Mouse (Mus musculus) v-Abl transformed pro-B cells (cell line): ENCODE measurements around the gene C1rb.

ENCODE experiments used
- in situ Hi-C, 2 experiments: fragments of 400-800 bp; cut with MboI; formaldehyde crosslinking; loops; one replicate each; pipeline ENCODE4 v1.15.1; 2025; ENCODE audit not compliant: unreplicated experiment in 2 of 2

C1rb gene

DNA sequence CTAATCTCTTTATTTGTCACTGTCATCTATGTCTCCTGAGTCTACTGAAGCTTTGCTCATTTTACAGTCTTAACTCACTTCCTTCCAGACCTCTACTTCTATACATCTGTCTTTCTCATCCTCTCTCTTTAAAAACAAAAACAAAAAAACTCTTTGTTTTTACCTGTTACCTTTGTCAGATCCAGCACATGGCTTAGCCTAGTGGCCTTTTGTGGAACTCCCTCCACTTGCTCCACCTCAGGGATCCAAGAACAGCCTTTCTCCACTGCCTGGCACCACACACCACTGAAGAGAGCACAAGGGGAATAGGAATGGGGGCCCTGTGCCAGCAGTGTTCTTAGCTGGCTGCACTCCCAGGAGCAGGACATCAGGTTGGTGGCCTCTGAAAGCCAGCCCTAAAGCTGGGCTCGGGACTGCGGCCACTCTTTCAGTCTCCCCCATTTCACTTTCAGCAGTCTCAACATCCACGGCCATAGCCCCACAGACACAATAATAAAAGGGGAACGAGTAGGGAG, 22.1 kb downstream of the C1rb start:
- in situ Hi-C loops = no loop called here

DNA sequence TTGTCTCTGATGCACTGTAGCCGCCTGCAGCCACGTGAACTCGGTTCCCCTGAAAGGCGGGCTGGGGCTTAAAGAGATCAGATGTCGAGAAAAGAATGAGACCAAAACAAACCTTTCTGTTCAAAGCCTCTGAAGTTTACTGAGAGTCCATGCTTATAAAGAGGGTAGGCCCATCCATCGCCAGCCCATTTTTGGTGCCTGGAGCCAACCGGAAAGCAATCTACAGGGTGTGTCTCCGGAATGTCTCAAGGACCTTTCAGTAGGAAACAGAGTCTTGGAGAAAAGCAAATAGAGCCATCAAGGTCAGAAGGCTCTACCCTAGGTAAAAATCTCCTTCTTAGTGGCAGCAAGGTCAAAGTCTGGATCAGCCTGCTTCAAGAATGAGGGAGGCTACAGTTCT, 23.0 kb downstream of the C1rb start:
- in situ Hi-C loops = no loop called here

DNA sequence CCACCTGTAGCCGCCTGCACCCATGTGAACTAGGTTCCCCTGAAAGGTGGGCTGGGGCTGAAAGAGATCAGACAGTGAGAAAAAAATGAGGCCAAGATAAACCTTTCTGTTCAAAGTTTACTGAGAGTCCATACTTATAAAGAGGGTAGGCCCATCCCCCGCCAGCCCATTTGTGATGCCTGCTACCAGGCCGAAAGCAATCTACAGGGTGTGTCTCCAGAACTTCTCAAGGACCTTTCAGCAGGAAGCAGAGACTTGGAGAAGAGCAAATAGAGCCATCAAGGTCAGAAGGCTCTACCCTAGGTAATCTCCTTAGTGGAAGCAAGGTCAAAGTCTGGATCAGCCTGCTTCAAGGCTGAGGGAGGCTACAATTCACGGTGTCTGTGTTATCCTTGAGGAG, 31.9 kb downstream of the C1rb start:
- in situ Hi-C loops = no loop called here

DNA sequence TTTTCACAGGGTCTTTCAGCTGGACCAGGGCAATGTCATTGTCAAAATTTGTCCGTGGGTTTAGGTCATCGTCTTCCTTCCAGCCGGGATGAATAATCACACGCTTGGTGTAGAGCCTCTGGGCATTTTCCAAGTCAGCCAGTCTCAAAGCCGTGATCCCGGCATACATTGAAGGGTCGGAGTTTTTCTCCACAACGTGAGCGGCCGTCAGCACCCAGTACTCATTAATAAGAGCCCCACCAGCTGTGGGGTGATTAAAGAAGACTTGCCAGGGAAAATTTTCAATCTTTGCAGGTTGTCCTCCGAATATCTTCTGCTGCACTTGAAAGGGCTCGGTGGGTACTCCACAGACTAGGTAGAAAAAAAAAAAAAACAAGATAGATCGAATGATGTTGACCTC, 55.5 kb downstream of the C1rb start:
- in situ Hi-C loops = loop anchor here in 1 of 2 experiments (25.0 kb wide), 1 partner anchor 987 kb away; no protein-coding TSS in a partner anchor

DNA sequence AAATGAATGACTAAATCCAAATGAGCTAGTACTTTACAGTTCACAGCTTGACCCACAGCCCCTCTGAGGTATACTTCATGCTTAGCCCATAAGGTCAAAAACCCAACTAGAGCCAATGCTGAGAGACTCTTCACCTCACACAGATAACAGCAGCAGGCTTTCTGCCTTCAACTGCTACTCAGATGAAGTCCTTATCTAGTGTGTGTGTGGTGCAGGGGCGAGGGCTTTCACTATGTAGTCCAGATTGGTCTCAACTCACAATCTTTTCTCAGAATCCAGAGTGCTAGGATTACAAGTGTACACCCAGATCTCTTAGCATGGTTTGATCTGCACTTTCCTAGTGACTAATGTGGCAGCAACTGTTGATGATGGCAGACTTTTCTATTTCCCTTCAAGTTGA, 56.1 kb downstream of the C1rb start:
- in situ Hi-C loops = loop anchor here in 1 of 2 experiments (25.0 kb wide), 1 partner anchor 986 kb away; no protein-coding TSS in a partner anchor

DNA sequence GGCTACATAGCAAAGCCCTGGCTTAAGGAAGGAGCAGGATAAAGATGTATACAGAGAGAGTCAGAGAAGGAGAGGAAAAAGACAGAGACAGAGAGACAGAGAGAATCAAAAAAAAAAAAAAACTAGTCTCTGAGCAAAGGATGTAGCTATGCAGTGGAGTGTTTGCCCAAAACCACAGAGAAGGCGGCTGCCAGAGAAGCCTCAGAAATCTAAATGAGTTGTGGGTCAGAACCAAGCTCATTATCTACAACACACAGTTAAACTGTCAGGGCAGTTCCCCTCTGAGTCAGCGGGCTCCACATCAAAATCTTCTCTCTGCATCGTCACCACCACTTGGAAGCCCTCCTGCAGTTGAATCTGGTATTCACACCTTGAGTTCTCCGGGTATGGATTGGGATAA, 60.7 kb downstream of the C1rb start:
- in situ Hi-C loops = loop anchor here in 1 of 2 experiments (25.0 kb wide), 1 partner anchor 982 kb away; no protein-coding TSS in a partner anchor
